Mouse (Mus musculus): Measurements from ENCODE around the gene Exoc4. TPM values are rescaled to one million over a fixed set of nuclear protein-coding genes. Genes with fewer than 3 reads are reported as not detected.

Gene Exoc4
- polyA plus RNA-seq, 1 experiment, result 9.6 TPM

DNA sequence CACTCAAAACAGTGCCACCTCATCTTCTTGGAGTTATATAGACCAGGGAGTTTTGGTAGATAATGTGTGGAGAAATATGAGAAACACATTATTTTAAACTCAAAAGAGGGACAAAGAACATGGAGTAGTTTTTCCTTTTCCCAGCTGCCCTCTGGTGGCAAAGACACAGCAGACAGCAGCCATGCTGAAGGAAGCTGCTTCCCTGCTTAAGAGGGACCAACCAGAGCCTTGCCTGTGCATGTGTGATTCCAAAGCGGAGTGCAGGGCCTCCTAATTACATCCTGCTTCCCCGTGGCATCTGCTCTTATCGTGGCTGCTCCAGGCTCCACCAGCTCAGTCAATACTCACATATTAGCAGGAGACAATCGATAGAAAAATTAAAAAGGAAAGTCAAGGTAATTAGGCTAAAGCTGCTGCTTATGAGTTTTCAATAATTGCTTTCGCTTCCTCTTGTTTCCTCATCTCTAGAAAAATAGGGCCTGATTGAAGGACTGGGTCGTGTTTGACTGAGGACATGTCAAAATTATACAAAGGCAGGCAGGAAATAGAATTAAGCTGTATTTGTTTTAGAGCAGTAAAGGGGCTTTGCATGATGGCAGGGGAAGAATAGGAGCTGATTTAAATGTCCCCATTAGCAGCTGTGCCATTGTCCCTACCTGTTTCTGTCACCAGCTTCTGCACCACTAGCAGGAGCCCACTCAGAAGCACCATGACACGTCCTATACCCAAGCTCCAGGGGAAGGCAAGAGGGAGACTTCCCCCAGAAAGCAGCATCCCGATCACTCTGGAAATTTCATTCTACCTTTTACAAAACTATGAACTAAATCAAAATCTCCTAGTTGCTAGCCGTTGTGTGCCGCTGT lies 433.1 kb downstream of the Exoc4 start:
- Histone ChIP-seq H3K4me1 (ENCODE audit: control insufficient read depth, insufficient read depth, low read length) (no peaks in the 10 kb centered on the region), H3K27me3 (replicated peaks; ENCODE audit: control insufficient read depth, insufficient read depth, low read length) (no peaks in the 10 kb centered on the region), H3K4me3 (ENCODE audit: insufficient read depth, low read depth, low read length) (no peak overlapping the region), H3K36me3 (ENCODE audit: control insufficient read depth, insufficient read depth, low read length) (no peaks in the 10 kb centered on the region), H3K27ac (ENCODE audit: insufficient read depth, low read depth, low read length) (no peak overlapping the region)
- peak; percentile 45; the same call in 1 of the 2 replicates for TF ChIP-seq CTCF (conservative IDR thresholded peaks at IDR 0.05; ENCODE audit: insufficient read depth, insufficient read length, low read depth, low read length)
- TF ChIP-seq POLR2A (IDR thresholded peaks at IDR 0.05; ENCODE audit: low read depth, low read length), result no peak
- DNase-seq, result peak; percentile 10
- WGBS, result 66% methylated on average over 10 of the region's 10 CpGs

DNA sequence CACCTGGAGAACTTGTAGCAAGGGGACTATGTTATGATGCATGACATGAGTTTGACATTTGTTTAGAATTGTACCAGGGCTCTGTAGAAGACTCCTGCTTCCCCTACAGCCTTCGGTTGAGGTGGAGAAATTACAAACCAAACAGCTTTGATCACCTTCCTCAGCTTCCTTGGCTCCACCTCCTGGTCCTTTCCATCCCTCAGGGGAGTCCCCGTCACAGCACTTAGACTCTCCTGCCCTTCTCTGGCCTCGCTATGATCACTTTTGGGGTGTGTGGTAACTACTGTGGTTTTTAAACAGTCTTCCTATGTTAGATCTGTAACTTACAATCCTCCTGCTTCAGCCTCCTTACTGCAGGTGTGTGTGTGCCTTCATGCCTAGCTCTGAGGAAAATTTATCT lies 434.6 kb downstream of the Exoc4 start:
- H3K36me3 ChIP-seq (ENCODE audit: control insufficient read depth, insufficient read depth, low read length), result no peaks in the 10 kb centered on the region
- TF ChIP-seq CTCF (conservative IDR thresholded peaks at IDR 0.05; ENCODE audit: insufficient read depth, insufficient read length, low read depth, low read length) (no peak), POLR2A (IDR thresholded peaks at IDR 0.05; ENCODE audit: low read depth, low read length) (no peak)
- DNase-seq, result no peak
- WGBS, result 73% methylated on average over 3 of the region's 3 CpGs
- no peaks in the 10 kb centered on the region for H3K4me1 ChIP-seq (ENCODE audit: control insufficient read depth, insufficient read depth, low read length)
- no peak overlapping the region for H3K27ac ChIP-seq (ENCODE audit: insufficient read depth, low read depth, low read length)
- no peaks in the 10 kb centered on the region for H3K27me3 ChIP-seq (replicated peaks; ENCODE audit: control insufficient read depth, insufficient read depth, low read length)
- no peak overlapping the region for H3K4me3 ChIP-seq (ENCODE audit: insufficient read depth, low read depth, low read length)

DNA sequence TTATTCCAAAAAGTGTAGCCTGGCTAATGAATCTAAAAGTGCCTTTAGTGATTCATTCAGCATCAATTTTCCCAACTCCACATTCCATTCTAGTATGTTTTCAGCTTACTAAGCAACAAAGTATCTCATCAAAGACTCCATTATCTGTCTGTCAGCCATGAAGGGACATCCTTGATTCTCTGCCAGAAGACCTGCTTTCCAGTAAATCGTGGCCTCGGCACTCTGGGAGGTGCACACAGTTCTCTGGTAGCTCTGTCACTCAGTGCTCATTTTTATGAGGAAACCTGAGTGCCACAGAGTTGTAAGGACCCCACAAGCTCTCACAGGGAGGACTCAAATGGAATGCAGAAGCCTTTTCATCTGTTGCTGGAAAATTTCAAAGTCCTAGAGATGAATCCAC lies 436.4 kb downstream of the Exoc4 start:
- Histone ChIP-seq H3K27ac (ENCODE audit: insufficient read depth, low read depth, low read length) (no peak overlapping the region), H3K4me3 (ENCODE audit: insufficient read depth, low read depth, low read length) (no peak overlapping the region), H3K36me3 (ENCODE audit: control insufficient read depth, insufficient read depth, low read length) (no peaks in the 10 kb centered on the region), H3K4me1 (ENCODE audit: control insufficient read depth, insufficient read depth, low read length) (no peaks in the 10 kb centered on the region), H3K27me3 (replicated peaks; ENCODE audit: control insufficient read depth, insufficient read depth, low read length) (no peaks in the 10 kb centered on the region)
- 57% methylated on average over 2 of the region's 2 CpGs for WGBS
- DNase-seq, result no peak
- TF ChIP-seq CTCF (conservative IDR thresholded peaks at IDR 0.05; ENCODE audit: insufficient read depth, insufficient read length, low read depth, low read length) (no peak), POLR2A (IDR thresholded peaks at IDR 0.05; ENCODE audit: low read depth, low read length) (no peak)

DNA sequence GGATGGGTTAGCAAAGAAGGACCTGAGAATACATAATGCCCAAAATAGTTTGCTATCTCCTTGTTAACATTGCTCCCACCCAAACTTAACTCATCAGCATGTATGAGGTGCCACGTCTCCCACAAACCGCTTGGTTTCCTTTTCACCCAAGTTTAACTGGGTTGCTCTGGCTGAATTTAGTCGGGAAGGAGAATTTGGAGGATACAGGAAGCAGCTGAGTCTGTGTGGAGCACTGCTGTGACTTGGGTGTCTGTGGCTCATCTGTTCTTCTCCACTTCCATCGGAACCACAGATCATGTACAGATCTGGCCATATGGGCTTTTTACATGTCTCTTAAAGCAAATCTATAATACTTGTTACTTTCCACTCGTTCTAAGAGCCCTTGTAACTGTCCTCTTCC lies 441.7 kb downstream of the Exoc4 start:
- TF ChIP-seq POLR2A (IDR thresholded peaks at IDR 0.05; ENCODE audit: low read depth, low read length), result no peak
- TF ChIP-seq CTCF (conservative IDR thresholded peaks at IDR 0.05; ENCODE audit: insufficient read depth, insufficient read length, low read depth, low read length), result no peak
- Histone ChIP-seq H3K27ac (ENCODE audit: insufficient read depth, low read depth, low read length) (no peak overlapping the region), H3K36me3 (ENCODE audit: control insufficient read depth, insufficient read depth, low read length) (no peaks in the 10 kb centered on the region), H3K4me1 (ENCODE audit: control insufficient read depth, insufficient read depth, low read length) (no peaks in the 10 kb centered on the region), H3K4me3 (ENCODE audit: insufficient read depth, low read depth, low read length) (no peak overlapping the region), H3K27me3 (replicated peaks; ENCODE audit: control insufficient read depth, insufficient read depth, low read length) (no peaks in the 10 kb centered on the region)
- DNase-seq, result no peak
- 81% methylated on average over 5 of the region's 5 CpGs for WGBS

DNA sequence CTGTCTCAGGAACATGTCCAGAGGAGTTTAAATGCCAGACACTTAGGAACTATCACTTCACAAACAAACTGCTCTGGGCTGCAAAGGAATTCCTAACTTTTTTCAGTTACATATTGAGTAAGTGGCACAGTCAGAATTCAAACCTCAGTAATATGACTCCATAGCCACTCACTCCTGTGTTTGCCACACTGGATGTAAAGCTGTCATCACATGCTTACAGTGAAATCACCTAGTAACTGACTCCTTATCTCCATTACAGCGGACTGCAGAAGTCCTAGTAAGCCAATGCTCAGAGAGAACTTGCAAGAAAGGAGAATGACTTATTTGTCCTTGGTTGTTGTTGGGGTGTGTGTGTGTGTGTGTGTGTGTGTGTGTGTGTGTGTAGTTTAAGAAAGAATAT lies 448.1 kb downstream of the Exoc4 start:
- no peak for DNase-seq
- Histone ChIP-seq H3K27ac (ENCODE audit: insufficient read depth, low read depth, low read length) (no peak overlapping the region), H3K4me1 (ENCODE audit: control insufficient read depth, insufficient read depth, low read length) (no peaks in the 10 kb centered on the region), H3K27me3 (replicated peaks; ENCODE audit: control insufficient read depth, insufficient read depth, low read length) (no peaks in the 10 kb centered on the region), H3K36me3 (ENCODE audit: control insufficient read depth, insufficient read depth, low read length) (no peaks in the 10 kb centered on the region), H3K4me3 (ENCODE audit: insufficient read depth, low read depth, low read length) (no peak overlapping the region)
- 90% methylated on average over 1 of the region's 1 CpGs for WGBS
- no peak for TF ChIP-seq CTCF (conservative IDR thresholded peaks at IDR 0.05; ENCODE audit: insufficient read depth, insufficient read length, low read depth, low read length)
- TF ChIP-seq POLR2A (IDR thresholded peaks at IDR 0.05; ENCODE audit: low read depth, low read length), result no peak

DNA sequence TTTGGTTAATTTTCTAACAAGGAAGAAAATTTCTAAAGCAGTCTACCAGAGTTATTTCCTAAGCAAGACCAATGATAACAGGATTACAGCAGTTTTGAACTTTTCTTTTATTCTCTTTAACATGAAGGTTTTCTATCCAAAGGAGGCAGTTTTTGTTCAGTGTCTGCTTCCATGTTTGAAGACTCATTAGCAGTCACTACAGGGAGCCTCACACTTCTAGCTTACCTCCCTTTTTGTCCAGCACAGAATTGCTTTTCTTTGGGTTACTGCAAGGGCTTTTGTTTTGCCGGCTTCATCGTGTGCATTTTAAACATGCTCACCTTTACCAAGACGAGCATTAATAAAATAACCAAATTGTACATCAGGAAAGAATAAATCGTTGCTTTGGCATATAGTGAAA lies 460.0 kb downstream of the Exoc4 start:
- Histone ChIP-seq H3K4me1 (ENCODE audit: control insufficient read depth, insufficient read depth, low read length) (no peaks in the 10 kb centered on the region), H3K4me3 (ENCODE audit: insufficient read depth, low read depth, low read length) (no peak overlapping the region), H3K27ac (ENCODE audit: insufficient read depth, low read depth, low read length) (no peak overlapping the region), H3K27me3 (replicated peaks; ENCODE audit: control insufficient read depth, insufficient read depth, low read length) (no peaks in the 10 kb centered on the region), H3K36me3 (ENCODE audit: control insufficient read depth, insufficient read depth, low read length) (no peaks in the 10 kb centered on the region)
- no peak for DNase-seq
- 92% methylated on average over 4 of the region's 4 CpGs for WGBS
- TF ChIP-seq POLR2A (IDR thresholded peaks at IDR 0.05; ENCODE audit: low read depth, low read length) (no peak), CTCF (conservative IDR thresholded peaks at IDR 0.05; ENCODE audit: insufficient read depth, insufficient read length, low read depth, low read length) (no peak)

DNA sequence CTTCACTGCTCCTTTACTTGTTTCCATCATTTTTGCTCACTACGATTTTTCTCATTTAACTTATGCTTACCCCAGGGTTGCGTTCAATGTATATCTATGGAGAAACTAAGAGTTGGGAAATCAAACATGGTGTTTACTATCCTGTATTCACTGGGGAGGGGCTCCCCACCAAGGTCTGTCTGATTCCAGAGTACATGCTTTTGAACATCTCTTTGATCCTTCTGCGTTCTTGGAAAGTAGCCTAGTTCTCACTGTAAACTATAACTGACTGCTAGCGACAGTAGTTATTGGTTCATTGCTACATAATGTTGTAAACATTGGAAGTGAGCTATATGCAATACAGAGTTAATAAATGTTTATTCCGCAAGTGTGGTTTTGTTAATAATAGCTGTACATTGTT lies 460.5 kb downstream of the Exoc4 start:
- Histone ChIP-seq H3K4me1 (ENCODE audit: control insufficient read depth, insufficient read depth, low read length) (no peaks in the 10 kb centered on the region), H3K4me3 (ENCODE audit: insufficient read depth, low read depth, low read length) (no peak overlapping the region), H3K27me3 (replicated peaks; ENCODE audit: control insufficient read depth, insufficient read depth, low read length) (no peaks in the 10 kb centered on the region), H3K36me3 (ENCODE audit: control insufficient read depth, insufficient read depth, low read length) (no peaks in the 10 kb centered on the region), H3K27ac (ENCODE audit: insufficient read depth, low read depth, low read length) (no peak overlapping the region)
- DNase-seq, result no peak
- TF ChIP-seq CTCF (conservative IDR thresholded peaks at IDR 0.05; ENCODE audit: insufficient read depth, insufficient read length, low read depth, low read length) (no peak), POLR2A (IDR thresholded peaks at IDR 0.05; ENCODE audit: low read depth, low read length) (no peak)
- WGBS, result 96% methylated on average over 5 of the region's 5 CpGs

Measured in kidney, adult 2 months (tissue).